Mouse (Mus musculus) large intestine, adult 2 months (tissue): ENCODE measurements around the gene Cacng5. TPM values are rescaled to one million over a fixed set of nuclear protein-coding genes. Genes with fewer than 3 reads are reported as not detected.

Experiments used
- DNase-seq: peaks from one replicate; pipeline ENCODE4 v3.0.0-alpha.2; 2012; ENCODE audit warnings: low read depth, low spot score
- WGBS: fragments of 180-500 bp; shearing (Covaris S2); methylation state at CpG from one replicate; pipeline ENCODE4 v1.1.7; 2018; 5-methylcytosine and 5-hydroxymethylcytosine counted together
- polyA plus RNA-seq: library from polyadenylated mRNA; depleted of rRNA; stranded (reverse); fragments of >200 nt; gene quantifications from 2 replicates; pipeline ENCODE4 v1.2.3, GENCODE M21; 2012; rRNA removed

The Cacng5 gene
- polyA plus RNA-seq, result 0.01 and 0.04 TPM in 2 replicates

GRCm38 (mm10) chr11:107914634-107915226, at the start of gene Cacng5:
Cacng5 (minus strand) TSS chr11:107915055.
- DNase-seq, result no peak
- WGBS, result 8% methylated on average over 36 of the region's 36 CpGs

GRCm38 (mm10) chr11:107957566-107958350, 42.9 kb upstream of the Cacng5 start:
- WGBS, result 83% methylated on average over 13 of the region's 13 CpGs

GRCm38 (mm10) chr11:107955191-107956062, 40.6 kb upstream of the Cacng5 start:
- WGBS, result 81% methylated on average over 10 of the region's 10 CpGs
- DNase-seq, result no peak

More at GRCm38 (mm10) chr11:107957566-107958350, 42.9 kb upstream of the Cacng5 start:
- no peak for DNase-seq

GRCm38 (mm10) chr11:107951431-107951830, 36.6 kb upstream of the Cacng5 start:
- 90% methylated on average over 11 of the region's 11 CpGs for WGBS
- DNase-seq, result no peak

GRCm38 (mm10) chr11:107950658-107951057, 35.8 kb upstream of the Cacng5 start:
- 93% methylated on average over 4 of the region's 4 CpGs for WGBS
- DNase-seq, result no peak

- no peak for DNase-seq
- 78% methylated on average over 9 of the region's 9 CpGs for WGBS
These were observed 35.4 kb upstream of the Cacng5 start for GRCm38 (mm10) chr11:107950211-107950610.

GRCm38 (mm10) chr11:107947951-107948350, 33.1 kb upstream of the Cacng5 start:
- 89% methylated on average over 1 of the region's 1 CpGs for WGBS
- no peak for DNase-seq

- WGBS, result 82% methylated on average over 5 of the region's 5 CpGs
- DNase-seq, result no peak
These were observed 32.0 kb upstream of the Cacng5 start for GRCm38 (mm10) chr11:107946823-107947222.

GRCm38 (mm10) chr11:107936929-107937328, 22.1 kb upstream of the Cacng5 start:
- no peak for DNase-seq
- WGBS, result 93% methylated on average over 2 of the region's 2 CpGs

- WGBS, result 65% methylated on average over 7 of the region's 7 CpGs
- DNase-seq, result no peak
These were observed 16.9 kb upstream of the Cacng5 start for GRCm38 (mm10) chr11:107931721-107932120.

GRCm38 (mm10) chr11:107931288-107931687, 16.4 kb upstream of the Cacng5 start:
- DNase-seq, result no peak
- WGBS, result 80% methylated on average over 11 of the region's 11 CpGs

- no peak for DNase-seq
- 50% methylated on average over 3 of the region's 3 CpGs for WGBS
These were observed 14.9 kb upstream of the Cacng5 start for GRCm38 (mm10) chr11:107929712-107930111.

GRCm38 (mm10) chr11:107919852-107920508, 5.1 kb upstream of the Cacng5 start:
- DNase-seq, result no peak
- WGBS, result 49% methylated on average over 16 of the region's 16 CpGs

GRCm38 (mm10) chr11:107917721-107918235, 2.9 kb upstream of the Cacng5 start:
- no peak for DNase-seq
- 58% methylated on average over 9 of the region's 9 CpGs for WGBS

- no peak for DNase-seq
- 44% methylated on average over 3 of the region's 3 CpGs for WGBS
These were observed 1.5 kb downstream of the Cacng5 start for GRCm38 (mm10) chr11:107913317-107913716.

GRCm38 (mm10) chr11:107905364-107905763, 9.5 kb downstream of the Cacng5 start:
- WGBS, result 77% methylated on average over 9 of the region's 9 CpGs
- no peak for DNase-seq

- 19% methylated on average over 4 of the region's 4 CpGs for WGBS
- no peak for DNase-seq
These were observed 10.8 kb downstream of the Cacng5 start for GRCm38 (mm10) chr11:107903966-107904605.

- WGBS, result 43% methylated on average over 4 of the region's 4 CpGs
- DNase-seq, result no peak
These were observed 14.4 kb downstream of the Cacng5 start for GRCm38 (mm10) chr11:107900470-107900869.

- 31% methylated on average over 2 of the region's 2 CpGs for WGBS
- no peak for DNase-seq
These were observed 16.2 kb downstream of the Cacng5 start for GRCm38 (mm10) chr11:107898698-107899097.
